Mouse (Mus musculus) urinary bladder, postnatal 14 days (tissue): ENCODE measurements at regions not wholly inside any gene's neighbourhood (a gene's known extent, or its start where the extent isn't known, plus 50 kb on each side); places are given as distances from the start of the nearest gene placed in this dataset.

Experiments used
- DNase-seq: peaks from one replicate; pipeline ENCODE4 v3.0.0; 2021; ENCODE audit warnings: low spot score

DNA sequence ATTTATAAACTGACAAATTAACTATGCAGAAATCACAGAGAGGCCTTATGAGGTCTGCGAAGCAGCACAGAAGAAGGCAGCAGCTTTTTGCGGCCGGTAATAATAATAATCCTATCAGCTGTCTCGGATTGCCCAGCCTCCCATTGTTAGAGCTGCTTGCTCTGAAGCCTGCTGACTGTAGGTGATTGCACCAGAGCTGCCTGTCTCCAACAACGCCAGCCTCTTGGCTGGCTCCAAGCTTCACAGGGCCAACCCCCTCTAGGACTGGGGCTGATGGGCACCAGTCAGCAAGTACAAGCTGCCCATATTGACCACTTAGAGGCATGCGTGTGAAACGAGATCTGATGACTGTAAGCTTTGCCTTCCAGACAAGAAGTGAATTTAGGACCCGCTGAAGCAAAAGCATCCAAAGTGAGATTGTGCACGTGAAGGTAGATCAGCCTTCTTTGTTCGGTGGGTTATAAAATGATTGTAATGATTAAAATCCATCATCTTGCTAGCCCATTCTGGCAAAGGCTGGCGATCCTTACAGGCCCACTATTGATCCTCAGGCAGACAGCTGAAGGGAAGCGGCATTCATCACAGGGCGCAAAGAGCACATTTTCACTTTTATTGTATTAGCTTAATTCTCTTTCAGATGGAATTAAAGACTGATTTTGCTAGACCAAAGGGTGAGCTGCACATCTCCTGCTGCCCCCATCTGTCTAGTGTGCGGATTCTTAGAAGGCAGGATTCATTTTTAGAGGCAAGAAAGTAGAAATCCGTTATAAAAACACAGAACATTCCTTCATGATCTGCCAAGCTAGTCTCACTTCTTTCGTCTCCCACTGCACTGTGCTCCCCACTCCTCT lies 503.2 kb upstream of the Smim15 start:
- DNase-seq, result no peak

DNA sequence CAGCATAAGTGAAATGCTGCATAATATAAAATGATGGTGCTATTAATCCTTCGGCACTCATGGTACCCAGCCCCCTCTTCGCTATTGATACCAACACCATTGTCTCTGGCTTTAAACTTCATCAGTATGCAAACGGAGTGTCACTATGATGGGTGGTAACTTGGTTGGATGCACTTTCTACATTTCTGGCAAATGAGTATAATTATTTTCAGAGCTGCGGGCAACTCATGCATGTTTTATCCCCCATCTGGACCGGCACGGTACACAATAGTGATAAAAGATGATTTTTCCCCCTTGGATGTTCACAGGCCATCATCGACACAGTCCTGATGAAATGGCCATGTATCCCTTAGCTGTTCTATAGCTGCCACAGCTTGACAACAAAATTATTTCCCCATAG lies 503.9 kb upstream of the Smim15 start:
- no peak for DNase-seq

DNA sequence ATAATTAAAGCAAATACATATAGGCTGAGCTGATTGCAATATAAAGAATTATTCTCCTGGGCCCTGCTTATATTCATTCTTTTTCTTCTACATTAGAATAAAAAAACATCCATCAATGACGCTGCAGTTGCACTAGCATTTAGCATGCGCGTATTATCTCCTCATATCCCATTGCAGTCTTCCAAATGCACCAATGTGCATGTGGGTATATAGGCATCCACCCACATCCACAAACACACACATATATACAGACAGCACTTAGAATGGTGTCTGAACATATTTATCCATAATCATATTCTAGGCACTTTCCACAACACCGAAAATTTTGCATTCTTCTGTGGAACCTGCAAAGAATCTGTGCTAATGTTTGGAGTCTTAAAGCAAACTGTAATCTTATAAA lies 504.4 kb upstream of the Smim15 start:
- DNase-seq, result no peak

DNA sequence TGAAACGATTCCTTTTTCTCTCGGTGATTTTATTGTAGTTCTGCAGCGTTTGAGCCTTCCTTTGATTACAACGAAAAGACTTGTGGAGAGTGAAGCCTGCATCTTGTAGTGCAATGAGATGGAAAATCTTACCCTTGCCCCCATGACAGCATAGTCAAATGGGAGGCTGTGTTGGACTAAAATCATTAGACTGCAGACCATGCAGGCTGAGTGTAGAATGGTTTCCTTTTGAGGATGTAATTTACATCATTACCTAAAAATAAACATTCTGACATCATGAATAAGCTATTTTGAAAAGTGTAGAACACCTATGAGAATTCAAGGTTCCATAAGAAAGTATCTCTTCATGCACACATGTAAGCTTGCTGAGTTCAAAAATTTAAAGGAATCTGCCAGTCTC lies 504.9 kb upstream of the Smim15 start:
- DNase-seq, result no peak

DNA sequence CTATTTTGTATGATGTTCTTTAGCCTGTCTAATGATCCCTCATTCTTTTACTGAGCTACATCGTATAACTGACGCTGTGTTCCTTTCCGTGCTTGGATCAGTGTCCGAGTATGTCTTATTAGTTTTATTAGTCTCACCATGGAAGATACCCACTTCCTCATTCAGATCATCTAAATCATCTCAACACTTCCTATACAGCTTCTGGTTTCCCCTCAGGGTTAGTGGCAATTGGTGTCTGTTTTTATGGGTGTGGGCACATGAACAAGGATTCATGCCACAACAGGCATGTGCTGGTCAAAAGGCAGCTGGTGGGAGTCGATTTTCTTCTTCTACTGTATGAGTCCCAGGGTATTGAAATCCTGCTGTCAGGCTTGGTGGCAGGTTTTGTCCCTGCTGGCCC lies 509.0 kb upstream of the Smim15 start:
- no peak for DNase-seq

DNA sequence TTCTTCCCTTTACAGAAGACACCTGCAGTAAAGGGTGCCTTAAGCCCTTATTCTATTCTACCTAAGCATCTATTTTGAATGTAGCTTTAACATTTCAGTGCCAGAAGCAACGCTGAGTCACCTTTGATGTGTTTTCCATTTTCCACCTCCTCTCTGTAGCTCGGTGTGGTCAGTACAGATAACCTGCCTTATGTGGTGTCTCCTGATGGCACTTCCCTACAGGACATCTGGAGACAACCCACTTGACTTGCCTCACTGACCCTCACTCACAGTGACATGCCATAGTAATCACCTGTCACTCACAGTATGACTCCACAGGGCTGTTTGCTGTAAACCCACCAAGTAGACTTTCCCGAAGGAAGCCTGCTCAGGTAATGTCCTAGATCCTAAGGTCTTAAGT lies 510.9 kb upstream of the Smim15 start:
- no peak for DNase-seq

DNA sequence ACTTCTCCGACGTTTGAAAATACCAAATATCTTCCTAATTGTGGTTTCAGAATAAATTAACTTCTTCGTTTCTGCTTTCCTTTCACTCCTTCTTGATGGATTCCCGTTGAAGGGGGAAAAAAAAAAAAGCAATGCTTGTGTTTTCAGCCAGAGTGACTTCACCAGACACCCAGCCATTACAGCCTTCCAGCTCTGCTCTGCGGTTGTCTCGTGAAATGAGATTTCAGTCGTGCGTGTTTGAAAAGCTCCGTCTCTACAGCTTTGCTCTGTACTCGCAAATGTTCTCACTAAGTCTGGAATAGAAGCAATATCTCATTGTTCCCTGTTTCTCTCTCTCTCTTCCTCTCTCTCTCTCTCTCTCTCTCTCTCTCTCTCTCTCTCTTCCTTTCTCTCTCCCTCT lies 509.6 kb upstream of the Kif2a start:
- no peak for DNase-seq

DNA sequence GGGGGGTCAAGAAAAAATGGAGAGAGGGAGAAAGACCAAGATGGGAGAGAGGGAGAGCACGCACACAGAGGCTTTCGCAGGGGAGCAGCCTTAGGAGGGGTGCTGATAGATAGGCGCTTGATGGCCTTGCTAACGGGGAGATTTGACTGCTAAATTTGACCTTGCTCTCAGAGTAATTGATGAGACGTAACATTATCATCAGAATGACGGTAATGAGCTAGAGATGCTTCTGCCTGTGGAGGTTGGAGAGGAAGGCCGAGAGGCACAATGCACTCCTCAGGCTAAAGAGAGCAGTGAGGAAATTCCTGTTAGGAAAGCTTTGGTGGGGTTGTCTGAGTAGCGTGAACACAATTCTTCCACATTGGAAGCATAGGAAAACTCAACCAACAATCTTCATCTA lies 509.1 kb upstream of the Kif2a start:
- no peak for DNase-seq

DNA sequence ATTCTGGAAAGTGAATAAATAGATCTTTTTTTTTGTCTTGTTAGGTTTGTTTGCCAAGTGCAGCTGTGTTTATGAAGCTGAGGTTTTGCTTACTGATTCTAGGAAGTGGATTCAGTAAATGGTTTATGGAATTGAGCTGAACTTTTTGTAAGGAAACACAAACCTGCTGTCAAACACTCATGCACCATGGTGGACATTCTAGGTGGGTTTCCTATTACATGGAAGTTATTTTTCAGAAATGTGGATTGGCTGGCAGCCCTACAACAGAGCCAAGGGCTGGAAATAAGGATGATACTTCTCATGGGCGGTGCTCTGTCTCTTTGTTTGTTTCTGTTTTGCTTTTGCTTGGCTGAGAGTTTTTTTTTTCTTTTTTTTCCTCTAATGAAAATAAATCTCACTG lies 508.5 kb upstream of the Kif2a start:
- DNase-seq, result no peak

GRCm38 (mm10) chr13:107528724-107529456 lies 507.0 kb upstream of the Kif2a start:
- peak; percentile 12 for DNase-seq

DNA sequence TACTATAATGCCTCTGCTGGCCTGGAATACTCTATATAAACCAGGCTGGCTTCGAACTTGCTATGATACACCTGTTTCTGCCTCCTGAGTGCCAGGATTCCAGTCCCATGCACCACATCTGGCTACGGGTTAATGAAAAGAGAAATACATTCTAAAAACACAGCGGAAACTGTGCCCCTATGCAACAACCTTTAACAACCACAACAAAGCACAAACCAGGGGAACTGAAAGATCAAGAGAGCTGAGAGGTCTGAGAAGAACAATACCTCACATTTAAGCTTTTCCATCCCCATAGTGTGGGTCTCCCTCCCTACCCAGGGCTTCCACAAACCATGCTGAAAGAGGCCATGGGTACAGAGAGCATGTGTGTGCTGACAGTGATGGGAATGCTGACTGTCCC lies 501.0 kb upstream of the Kif2a start:
- DNase-seq, result no peak

DNA sequence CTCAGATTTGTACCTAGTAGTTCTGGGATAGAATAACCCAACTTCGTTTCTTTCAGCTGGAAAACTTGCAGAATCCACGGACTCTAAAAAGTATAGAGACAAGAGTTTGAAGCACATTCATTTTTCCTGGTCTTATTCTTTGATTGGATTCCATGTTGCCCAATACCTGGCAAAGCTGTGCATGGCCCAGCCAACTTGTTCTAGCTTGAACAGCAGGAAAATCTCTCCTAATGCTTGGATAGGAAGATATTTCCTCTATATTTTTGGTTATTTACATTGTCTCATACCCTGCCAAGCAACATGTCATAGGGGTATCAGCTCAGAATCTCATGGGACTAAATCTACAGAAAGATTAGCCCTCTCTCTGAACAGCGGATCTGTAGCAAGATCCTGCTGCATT lies 492.3 kb upstream of the Kif2a start:
- no peak for DNase-seq

GRCm38 (mm10) chr13:107513274-107514146 lies 491.6 kb upstream of the Kif2a start:
- DNase-seq, result no peak

GRCm38 (mm10) chr13:107507336-107507735 lies 485.4 kb upstream of the Kif2a start:
- no peak for DNase-seq

DNA sequence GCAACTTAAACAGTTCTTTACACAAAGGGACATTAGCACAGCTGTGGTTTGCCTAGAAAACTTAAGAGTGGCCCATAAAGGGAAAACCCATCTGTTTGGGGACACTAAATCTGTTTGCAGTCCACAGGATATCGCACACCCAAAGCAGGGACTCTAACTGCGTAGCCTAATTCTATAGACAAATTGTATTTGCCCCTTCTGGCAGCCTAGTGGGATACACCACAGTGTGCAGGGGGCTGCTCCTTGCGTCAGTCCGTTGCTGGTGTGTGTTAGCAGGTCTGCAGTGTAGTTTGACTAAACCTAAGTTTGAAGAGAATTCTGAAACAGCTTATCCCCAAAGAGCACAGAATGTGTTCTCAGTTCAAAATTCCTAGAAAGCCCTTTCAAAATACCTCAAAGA lies 484.9 kb upstream of the Kif2a start:
- no peak for DNase-seq

DNA sequence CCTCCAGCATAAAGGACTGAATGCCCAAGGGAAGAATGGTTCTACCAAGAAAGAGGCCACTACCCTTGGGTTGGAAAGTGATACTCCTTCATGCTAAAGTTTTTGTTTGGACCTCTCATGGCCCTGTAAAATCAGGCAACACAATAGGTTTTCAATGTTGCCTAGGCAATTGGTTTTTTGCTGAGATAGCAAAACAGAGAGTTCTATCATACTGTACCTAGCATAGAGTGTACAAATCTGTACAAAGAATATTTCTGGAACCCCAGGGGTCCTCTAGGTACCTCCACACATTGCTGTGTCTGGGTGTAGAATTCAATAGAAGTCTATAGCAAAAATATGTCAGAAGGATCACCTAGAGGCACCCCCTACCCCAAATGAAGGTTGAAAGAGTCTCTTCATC lies 483.4 kb upstream of the Kif2a start:
- DNase-seq, result no peak

GRCm38 (mm10) chr13:107502261-107502660 lies 480.3 kb upstream of the Kif2a start:
- DNase-seq, result no peak

GRCm38 (mm10) chr13:107500776-107501489 lies 479.0 kb upstream of the Kif2a start:
- DNase-seq, result no peak

GRCm38 (mm10) chr13:107499296-107499695 lies 477.4 kb upstream of the Kif2a start:
- no peak for DNase-seq

- no peak for DNase-seq
Measured at GRCm38 (mm10) chr13:107495161-107495732, 473.3 kb upstream of the Kif2a start.

DNA sequence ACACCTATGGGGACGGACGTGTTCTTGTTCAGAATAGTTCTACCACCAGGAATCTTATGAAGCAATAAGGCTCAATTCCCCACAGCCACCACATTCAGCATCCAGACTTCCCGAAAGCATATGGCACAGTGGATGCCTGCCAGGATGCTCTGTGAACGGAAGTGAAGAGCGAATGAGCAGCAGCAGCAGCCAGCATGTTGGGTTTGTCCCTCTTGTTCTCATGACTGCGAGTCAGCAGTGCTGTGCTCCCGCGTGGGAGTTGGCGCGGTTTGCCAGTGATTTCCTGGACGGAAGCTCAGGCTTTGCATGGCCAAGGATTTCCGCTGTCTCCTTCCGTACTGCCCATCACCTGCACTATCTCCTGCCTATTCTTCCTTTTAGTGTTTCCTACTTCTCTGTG lies 471.8 kb upstream of the Kif2a start:
- peak; percentile 48 for DNase-seq

GRCm38 (mm10) chr13:107492448-107492847 lies 470.5 kb upstream of the Kif2a start:
- no peak for DNase-seq
